Mouse (Mus musculus): Measurements from ENCODE around the gene Cpt2.

The Cpt2 gene

DNA sequence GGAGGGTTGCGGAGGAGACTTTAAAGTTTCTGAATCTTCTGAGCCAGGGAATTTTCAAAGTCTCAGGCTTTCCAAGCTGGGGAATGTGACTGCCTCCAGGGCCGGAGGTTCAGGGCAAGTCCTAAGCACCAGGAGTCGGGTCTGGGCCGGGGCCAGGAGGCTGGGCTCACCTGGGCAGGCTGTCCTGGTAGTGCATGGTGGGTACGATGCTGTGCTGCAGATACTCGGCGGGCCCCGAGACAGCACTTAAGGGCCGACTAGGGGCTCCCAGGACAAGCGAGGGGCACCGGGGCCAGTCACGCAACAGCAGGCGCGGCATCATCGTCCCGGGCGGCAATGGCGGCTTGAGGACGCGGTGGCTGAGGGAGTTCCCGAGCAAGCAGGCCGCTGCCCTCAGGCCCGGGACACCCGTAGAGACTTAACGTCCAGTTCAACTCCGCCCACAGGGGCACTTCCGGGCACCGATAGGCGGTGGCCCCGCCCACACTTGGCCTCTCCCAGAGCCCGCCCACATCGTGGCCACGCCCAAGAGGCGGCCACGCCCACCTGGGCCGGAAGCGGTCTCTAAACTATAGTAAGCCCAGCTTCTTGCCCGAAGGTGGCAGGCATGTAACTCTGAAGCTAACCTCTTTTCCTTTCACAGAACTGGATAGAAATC, at the start of gene Cpt2:
Gene Cpt2 (minus strand): TSS at position 466 of the 658 bp plus-strand sequence.
- DNase-seq: peak; percentile 92 to 94

DNA sequence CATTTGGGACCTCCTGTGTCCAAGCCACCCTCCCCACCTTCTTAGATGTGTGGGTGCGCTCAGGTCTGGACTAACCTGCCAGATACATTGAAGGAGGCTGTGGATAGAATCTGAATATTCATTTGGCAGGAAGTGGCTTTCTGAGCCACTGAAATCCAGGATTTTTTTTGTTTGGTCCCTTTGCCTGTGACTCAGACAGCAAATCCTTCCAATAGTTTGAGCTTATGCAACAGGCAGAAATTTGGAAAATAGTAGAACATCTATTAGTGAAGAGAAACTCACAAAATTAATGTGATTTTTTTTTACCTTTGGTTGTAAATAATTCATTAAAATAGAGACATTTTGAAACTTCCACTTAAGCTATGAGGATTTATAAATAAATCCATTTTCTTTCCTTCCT, 47.8 kb upstream of the Cpt2 start:
- DNase-seq: no peak

DNA sequence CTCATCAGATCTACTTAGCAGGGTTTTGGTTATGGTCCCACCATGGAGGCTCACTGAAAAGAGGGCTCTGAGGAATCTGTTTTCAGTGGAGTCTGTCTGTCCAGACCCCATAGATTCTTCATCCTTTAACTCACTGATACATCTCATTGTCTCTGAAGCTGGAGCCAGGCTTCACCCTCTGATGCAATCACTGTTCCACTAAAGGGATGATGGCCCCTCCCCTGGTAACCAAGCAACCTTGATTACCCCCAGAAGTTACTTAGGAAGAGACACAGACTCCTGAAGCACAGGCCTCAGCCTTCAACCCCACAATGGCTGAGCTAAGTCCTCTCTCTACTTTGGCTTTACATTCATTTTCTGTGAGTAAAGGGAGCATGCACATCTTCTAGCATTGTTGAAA, 46.4 kb upstream of the Cpt2 start:
- no peak for DNase-seq

DNA sequence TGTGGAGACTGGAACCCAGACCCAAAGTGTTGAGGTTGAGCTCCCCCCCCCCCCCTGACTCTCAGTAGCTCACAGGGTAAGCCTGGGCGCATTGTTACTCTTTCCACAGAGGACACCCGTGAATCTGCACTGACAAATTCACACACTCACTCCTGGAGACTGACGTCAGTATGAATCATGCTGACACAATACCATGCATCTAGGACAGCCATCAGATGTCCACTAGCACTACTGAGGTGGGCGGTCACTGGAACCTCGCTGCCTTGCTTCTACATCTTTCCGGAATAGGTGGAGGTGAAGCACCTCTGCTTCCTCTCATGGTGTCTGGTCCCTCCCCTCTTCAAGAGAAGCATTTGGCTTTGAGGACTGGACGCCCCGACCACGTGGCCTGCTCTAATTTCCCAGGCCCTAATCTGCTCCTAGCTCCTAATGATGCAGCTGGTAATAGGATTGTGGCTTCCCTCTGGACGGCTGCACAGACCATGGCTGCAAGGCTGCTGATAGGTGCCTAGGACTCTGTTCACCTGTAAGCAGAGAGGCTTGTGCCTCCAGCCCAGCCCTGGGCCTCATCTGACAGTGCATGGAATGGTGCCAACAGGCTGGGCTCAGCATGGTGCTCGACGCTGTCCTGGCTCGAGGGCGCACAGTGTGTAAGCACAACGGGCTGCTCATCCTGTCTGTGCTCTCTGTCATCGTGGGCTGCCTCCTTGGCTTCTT, 44.7 kb upstream of the Cpt2 start, which contains the start of gene Slc1a7:
Gene Slc1a7 (plus strand): TSS at position 367 of the 717 bp plus-strand sequence.
- peak in 1 of 2 experiments; percentile 28 for DNase-seq

DNA sequence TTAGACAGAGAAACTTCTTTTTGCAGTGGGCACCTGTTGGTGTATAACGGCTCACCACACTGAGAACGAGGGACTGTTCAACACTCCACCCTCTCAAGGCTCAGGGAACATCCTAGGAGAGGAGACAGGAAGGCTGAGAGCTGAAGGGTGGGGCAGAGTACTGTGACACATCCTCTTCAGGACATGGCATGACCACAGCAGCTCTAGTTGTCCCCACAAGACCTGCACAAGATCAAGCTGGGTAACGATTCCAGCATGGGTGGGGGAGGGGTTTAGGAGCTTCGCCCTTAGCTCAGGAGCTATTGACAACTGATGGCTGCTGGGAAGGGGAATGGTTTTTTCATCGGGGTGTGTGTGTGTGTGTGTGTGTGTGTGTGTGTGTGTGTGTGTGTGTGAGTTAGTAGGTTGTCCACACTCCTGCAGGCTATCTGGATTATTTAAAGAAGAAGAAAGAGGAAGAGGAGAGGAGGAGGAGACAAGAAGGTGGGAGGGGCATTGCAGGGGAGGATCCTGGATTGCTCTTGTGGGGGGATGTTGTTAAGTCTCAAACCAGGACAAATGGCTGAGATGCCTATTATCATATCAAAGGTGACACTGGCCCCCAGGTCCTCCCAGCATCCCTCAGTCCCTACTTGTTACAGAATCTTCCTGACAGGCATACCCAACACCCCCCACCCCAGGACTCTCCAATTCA, 43.2 kb upstream of the Cpt2 start:
- no peak for DNase-seq

DNA sequence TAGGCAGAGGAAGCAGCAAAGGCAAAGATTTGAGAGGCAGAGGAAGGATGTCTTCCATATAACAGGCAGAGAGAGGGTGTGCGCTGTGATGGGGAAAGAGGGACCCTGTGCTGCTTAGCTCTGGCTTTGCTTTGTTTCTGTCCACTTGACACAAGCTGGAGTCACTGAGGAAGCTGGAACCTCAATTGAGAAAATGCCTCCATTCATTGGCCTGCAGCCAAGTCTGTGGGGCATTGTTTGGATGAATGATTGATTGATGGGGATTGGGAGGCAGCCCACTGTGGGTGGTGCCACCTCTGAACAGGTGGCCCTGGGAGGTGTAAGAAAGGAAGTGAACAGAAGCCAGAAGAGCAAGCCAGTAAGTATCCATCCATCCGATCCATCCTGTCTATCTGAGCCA, 39.4 kb upstream of the Cpt2 start:
- DNase-seq: peak; percentile 55 to 57

DNA sequence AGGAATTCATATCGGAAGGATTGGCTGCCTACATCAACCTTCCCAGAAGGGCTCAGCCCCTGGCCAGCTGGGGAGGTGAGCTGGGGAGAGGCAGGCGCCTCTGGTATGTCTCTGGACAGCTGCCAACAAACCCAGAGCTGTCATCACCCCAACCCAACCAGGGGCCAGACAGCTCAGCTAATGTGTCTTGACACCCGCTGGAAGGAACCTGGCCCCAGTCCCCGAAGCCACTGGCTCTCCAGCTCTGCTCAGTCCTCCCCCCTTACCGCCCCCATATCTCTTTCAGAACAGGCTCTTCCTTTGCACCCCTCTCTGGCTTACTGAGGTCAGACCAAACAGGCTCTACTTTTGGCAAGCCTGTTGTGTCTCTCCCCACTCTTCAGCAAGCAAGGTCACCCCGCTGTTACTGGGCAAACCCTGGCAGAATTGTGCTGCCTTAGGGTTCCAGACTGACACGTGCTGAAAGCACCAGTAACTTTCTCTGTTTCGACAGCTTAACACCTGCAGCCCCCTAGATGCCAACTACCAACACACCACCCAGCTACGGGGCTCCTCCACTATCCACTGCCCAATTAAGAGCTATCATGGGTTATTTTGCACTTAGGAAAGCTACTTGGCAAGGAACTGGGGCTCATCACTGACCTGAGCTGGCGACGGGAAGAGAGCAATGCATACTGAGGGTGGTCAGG, 38.8 kb upstream of the Cpt2 start:
- DNase-seq: peak; percentile 59 to 65

DNA sequence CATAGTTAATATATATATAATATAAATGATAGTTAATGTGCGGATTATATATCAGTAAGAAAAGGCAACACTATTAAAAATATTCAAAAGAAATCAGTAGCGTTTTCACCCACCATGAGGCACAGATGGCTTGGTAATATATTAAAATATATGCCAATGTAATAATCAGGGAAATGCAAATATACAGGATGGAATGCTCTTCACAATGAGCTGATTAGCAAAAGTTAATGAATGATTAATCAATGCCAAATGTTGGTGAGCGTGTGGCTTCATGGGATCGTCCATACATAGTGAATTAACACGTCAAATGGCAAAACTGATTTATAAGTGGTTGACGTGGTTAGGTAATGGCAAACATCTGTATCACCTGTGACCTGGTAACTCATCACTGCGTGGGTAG, 35.1 kb upstream of the Cpt2 start:
- no peak for DNase-seq

DNA sequence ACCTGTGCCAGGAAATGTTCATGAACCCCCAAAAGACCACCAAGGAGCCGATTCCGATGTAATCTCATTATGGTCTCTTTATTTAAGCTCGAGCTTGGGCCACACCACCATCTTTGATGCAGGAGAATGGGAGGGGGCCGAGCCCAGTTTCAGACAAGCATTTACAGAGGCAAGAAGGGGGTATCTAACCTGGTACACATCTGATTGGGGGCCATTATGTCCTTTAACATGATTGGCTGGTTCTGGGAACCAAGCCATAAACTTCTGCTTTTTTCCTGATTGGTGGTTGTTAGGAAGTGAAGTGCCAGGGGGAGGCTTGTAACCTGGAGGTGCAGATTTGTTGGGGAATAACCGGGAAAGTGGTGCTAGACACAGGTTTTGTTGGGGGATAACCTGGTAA, 32.3 kb upstream of the Cpt2 start:
- no peak for DNase-seq

DNA sequence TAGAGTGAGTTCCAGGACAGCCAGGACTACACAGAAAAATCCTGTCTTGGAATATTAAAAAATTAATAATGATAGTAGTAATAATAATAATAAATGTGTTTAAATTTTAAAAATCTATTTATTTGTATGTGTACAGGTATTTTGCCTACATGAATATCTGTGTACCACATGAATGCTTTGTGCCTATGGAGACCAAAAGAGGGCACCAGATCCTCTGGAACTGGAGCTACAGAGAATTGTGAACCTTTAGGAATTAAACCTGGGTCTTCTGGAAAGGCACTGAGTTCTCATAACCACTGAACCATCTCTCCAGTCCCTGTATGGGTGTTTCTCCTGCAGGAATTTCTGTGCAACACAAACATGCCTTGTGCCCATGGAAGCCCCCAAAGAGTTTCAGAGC, 29.4 kb upstream of the Cpt2 start:
- peak; percentile 38 to 49 for DNase-seq

DNA sequence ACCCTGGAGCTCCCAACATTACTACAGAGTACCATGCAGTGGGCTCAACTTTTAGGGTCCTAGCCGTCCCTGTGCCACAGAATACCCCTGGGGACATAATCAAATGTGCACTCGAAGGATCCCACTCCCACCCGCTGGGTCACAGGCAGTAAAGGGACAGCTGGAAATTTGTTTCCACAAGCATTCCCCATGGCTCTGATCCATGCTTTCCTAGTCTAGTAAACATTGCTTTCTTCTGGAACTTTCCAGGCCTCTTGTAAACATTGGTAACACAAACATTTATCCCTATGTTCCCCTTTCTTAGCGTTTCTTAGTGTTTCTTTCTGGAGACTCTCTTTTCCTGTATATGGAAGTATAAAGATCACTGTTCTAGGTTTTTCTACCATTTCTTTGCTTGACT, 26.5 kb upstream of the Cpt2 start:
- no peak for DNase-seq

DNA sequence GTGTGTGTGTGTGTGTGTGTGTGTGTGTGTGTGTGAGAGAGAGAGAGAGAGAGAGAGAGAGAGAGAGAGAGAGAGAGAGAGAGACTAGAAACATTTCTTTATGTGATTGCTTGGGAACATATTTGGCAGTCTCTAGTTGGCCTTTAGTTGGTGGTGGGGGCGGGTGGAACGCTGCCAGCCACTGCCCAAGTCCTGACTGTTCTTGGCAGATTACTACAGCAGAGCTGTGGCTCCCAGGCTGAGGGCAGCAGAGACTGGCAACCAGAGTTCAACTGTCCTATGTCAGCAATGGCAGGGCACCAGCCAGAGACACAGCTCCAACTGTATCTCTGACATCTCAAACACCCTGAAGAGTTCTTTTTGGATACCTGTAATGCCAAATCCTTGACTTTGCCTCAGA, 20.7 kb upstream of the Cpt2 start:
- DNase-seq: peak; percentile 55 to 76

DNA sequence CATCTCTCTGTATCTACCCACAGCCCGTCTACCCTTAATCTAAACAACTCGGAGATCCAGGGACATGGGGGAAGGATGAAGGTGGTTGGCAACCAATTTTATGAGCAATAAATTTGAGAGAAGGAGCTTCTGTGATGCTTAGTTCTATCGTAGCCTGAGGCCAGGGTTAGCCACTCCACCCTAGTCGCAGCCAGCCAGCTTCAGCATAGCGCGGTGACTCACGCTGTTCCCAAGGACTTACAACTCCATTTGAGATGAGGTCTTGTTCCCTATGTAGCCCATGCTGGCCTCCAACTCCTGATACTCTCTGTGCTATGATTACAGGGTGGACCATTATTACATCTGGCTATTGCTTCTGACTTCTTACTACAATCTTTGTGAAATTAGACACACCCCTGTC, 19.3 kb upstream of the Cpt2 start:
- no peak for DNase-seq

DNA sequence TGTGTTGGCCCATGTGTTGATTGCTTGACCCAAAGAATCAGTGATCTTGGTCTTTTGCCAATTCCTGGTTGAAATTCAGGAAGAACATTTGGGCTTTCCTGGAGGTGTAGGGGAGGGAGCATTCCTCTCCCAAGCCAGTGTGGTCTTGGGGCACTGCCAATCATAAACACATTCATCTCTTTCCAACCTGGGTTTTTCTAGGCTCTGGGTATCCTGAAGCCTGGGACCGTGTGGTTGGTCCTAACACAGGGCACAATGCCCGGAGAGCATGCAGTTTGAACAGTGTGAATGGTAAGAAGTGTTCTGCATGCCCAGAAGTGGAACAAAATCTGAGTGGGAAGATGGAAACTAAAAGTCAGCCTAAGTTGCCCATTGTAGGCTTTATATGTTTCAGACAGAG, 14.7 kb upstream of the Cpt2 start:
- peak; percentile 65 to 77 for DNase-seq

DNA sequence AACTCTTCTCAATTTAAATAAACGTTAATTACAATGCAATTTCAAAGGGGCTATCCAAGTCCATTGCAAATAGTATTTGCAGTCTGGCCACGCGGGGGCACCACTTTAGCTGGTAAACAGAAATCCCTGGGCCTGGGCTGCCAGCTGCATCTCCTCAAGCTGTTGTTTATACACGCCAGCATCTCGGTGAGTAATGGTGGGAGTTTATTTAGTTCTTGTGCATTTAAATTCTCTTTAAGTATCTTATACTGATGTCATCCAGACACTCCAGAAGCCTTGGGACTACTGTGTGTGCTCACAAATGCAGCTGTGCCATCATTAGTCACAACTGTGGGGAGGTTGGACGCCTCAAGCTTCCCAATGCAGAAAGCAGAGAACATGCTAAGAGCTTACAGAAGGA, 13.9 kb upstream of the Cpt2 start:
- DNase-seq: peak; percentile 90 to 91

DNA sequence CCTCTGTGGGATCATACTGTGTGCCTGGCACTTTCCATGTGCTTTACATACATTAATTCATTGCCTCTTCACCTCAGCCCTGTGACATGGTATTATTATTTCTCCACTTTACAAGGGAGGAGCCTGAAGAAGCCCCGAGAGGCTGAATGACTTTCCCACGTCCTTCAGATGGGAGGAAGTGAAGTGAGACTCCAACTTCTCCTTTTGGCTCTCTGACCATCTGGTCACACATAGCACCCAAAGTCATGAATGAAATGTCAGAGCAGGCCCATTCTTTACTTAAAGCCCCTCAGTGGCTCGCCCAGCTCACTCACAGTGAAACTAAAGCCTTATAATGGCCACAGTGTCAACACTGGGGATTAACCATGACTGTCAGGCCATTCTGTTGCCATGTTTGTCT, 11.8 kb upstream of the Cpt2 start:
- DNase-seq: no peak

DNA sequence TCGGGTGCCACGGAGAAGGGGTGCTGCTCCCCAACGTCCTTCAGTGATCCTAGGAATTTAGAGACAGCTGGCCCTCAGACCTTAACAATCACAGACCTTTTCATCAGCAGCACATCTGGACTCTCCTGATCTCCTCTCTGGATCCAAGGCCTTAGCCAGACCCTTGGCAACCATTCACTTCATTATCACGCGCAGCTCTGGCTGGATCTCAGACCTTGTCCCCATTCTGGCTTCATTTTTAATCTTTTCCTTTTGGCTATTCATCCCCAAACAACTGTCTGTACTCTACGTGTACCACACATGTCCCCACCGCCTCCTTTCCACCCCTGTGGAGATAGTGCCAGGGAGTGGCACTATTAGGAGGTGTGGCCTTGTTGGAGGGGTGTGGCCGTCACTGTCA, 9.8 kb upstream of the Cpt2 start:
- DNase-seq: no peak

DNA sequence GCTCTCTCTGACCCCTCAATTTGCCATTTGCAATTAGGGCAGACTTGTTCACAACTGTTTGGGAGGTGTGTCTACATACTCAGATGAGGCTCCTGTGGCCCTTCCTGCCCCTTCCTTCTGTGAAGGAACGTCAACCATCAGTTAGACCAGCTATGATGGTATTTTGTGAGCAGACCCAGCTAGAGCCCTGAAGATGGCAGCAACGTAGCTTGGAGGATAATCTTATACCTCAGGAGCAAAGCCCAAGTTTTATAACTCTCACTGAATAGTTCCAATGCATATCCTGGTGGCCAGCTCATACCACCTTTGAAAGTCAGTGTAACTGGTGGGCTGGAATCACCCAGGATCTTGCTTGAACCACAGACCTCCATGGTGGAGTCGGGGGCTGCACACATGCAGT, 8.0 kb upstream of the Cpt2 start:
- DNase-seq: no peak

DNA sequence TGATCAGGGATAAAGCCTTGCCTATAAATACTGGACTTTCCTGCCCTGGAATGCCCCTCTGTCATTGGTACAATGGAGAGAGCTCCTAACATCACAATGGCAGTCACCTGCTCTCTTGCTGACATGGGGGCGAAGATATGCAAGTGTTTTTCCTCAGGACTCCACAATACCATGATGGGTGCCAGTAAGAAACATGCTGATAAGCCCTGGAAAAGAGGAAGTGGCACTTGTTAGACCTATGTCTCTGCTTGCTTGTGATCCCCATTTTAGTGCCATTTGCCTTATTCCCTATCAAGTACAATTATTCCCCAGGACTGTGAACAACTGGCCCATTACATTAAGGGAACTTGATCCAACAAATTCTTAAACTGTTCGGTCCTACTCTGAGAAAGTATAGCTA, 5.3 kb upstream of the Cpt2 start:
- no peak for DNase-seq

DNA sequence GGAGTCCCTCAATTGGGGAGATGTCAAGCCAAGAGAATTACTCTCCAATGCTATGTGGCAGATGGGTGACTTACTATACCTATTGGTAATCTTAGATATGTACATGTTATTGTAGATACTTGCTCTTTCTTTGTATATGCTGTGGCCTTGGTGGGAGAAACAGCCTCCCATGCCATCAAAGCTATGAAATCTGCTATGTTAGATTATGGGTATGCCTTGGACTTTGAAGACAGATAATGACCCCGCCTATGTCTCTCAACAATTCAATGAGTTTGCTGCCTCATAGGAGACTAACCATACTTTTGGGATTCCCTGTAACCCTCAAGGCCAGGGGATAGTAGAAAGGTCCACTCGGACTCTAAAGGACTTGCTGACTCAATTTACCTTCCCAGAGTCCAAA, 4.9 kb upstream of the Cpt2 start:
- DNase-seq: no peak

DNA sequence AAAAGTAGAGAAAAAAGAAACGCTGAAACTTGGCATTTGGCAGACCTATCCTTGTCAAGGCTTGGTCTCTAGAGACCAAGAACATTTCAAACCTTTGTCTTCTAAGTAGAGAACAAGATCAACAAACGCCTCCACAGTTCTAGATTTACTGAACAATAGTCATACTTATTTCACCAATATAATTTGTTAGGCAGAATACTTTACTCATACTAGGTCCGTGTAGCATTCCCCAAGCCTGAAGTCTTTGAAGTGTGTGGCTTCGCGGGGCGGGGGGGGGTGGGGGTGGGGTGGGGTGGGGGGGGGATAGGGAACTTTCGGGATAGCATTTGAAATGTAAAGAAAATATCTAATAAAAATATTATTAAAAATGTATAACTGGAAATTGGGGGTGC, 389 bp upstream of the Cpt2 start:
- DNase-seq: no peak

DNA sequence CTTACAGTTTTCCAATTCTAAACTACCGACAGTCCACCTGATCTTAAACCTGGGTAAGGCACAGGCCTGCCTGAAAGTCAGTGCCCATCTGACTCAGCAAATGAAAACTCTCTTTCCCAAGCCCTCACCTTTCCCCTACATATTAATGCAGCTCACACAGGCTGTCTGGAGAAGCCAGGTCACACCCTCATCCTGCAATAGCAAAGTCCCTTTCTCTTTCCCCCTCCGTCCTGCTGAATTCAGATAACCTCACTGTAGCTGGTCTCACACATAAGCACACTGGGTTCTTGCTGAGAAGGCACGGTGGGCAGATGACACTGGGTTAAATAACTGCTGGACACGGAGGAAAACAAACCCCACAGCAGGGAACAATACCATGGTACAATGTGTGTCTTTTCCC, 1.5 kb downstream of the Cpt2 start:
- no peak for DNase-seq

DNA sequence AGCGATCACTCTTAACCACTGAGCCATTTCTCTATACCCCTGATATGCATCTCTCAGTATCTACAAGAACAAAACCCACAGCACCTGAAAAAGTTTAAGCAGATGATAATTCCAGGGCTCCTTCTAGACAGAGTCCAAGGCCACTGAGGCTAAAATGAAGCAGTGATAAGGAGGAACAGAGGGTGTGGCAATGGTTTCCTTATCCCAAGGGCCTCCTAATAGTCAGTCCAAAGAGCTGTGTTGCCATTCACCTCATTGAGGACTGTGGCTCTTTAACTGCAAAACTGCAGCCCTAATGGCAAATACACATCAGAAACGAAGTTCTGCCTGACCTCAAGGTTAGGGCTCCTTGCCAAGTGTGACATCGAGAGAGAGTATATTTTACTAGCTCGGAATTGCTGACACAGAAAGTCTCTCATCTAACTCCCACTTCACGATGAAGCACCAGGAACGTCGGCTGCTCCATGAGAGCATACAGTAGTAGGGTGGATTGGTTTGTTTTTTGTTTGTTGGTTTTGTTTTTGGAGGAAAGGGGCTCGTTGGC, 2.2 kb downstream of the Cpt2 start:
- DNase-seq: no peak

Measured in cerebellum, postnatal 10 days (tissue).